Mouse (Mus musculus) gastrocnemius, adult 18-20 months (tissue): Measurements from ENCODE around the gene Gas2l3. TPM values are rescaled to one million over a fixed set of nuclear protein-coding genes. Genes with fewer than 3 reads are reported as not detected.
A peak's percentile ranks its signal among the peaks of the same experiment; 100 is the strongest.

Experiments used
- DNase-seq: peaks from one replicate; pipeline ENCODE4 v3.0.0; 2021; ENCODE audit warnings: low spot score
- long read RNA-seq, 2 experiments: library from polyadenylated mRNA; stranded (forward); transcript quantifications; one replicate each; pipeline ENCODE4 v2.0.0; 2021
- total RNA-seq, 2 experiments: library from RNA; stranded (reverse); gene quantifications; 2 replicates each; pipeline ENCODE4 v1.2.3; 2021

The Gas2l3 gene
- total RNA-seq, result 1 to 10 TPM in 1 of 2 experiments, under 1 TPM in 1; 0.88 to 2.0 TPM
- long read RNA-seq, experiment 1, result 0 reads
- long read RNA-seq, experiment 2, result 0 reads

GRCm38 (mm10) chr10:89443623-89444151 is at the start of gene Gas2l3:
TSS of gene Gas2l3 (minus strand) at chr10:89443967.
- DNase-seq, result peak; percentile 72

DNA sequence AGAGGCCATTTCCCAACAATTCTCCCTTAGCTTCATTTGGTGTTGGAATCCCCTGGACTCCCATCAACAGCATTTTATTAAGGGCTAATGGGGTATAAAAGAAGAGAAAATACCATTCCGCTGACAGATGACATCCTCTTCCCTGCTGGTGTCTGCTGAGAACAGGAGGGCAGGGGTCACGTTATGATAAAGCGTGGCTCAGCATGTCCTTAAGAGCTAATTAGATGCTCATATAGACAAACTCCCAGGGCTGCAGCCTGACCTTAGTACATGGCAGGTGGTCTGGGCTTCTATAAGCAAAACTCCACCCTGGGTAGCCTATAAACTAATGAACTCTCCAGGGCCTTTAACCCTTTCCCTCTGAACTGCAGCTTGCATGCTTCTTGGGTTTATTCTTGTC is 47.6 kb upstream of the Gas2l3 start:
- no peak for DNase-seq

DNA sequence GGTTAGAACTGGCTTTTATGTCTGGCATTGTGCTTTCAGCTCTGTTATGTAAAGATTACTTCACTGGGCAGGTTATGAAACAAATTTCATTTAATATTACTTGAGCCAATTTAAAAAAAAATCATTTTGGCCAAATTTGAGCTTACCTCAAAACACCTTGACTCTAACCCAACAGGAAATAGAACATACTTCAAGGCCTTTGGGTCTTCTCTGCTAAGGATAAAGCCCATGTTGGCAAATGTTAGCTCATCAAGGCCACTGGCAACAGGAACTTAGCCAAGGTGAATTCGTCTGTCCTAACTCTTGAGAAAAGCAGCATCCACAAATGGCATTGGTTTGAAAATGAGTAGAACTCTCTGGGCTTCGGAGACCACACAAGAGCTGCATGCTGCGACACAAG is 46.5 kb upstream of the Gas2l3 start:
- no peak for DNase-seq

- DNase-seq, result no peak
Observed at GRCm38 (mm10) chr10:89489459-89489858, 45.7 kb upstream of the Gas2l3 start.

DNA sequence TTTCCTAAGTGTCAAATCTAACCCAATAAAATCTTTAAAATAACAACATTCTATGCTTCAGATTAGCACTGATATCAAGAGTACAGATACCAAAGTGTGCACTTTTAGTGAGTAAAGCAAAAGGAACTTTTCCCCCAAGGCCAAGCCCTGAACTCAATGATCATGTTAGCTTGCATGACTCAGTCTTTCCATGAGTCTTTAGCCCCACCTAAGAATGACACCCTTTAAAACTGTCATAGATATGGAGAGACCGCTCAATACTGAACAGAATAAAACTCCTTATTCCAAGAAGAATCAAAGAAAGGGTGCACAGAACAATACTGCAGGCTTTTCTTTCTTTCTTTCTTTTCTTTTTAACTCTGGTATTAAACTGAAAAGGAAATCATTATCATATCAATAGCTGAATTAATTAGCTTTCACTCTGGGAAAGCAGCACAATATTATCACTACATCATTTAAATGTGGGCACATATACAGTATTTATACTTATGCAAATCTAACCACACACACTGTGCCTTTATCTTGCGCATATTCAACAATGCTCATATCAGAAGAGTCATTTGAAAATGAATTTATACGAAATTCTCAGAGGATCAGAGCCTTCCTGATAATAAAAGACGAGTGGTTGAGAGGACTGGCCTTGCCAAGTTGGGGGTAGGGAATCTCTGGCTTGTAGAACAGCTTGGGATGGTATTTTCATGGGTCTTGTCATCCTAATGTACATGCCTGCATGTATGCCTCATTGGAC is 43.4 kb upstream of the Gas2l3 start:
- no peak for DNase-seq

- no peak for DNase-seq
Observed at GRCm38 (mm10) chr10:89484907-89485306, 41.1 kb upstream of the Gas2l3 start.

DNA sequence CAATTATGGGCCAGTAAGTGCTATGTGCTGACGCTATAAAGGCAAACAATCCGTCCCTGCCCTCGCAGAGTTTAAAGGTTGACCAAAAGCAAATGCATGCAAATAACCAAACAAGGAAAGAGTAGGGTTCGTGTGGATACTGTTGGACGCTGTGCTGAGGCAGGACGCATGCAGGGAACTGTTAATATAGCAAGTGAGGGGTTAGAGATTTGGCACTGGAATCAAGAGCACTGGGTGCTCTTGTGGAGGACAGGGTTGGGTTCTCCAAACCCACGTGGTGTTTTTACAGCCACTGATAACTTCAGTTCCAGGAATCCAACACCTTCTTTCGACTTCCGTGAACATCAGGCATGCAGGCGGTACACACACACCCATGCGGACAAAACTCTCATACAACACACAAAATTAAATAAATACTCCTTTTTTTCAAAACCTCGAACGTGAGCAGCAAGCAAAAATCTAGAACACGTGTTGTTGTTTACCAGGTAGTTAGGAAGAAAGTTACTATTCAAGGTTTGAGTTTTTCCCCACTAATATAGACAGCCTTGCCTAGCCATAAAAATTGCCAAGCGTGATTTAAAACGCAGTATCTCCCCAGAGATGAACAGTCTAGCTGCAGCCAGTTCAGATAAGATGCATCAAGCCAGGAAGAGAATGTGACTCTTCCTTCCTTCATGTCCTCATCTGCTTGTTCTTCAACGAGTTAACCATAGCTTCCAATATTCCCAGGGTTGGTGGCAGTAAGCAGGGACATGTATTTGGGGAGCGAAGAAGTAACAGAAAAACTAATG is 40.2 kb upstream of the Gas2l3 start:
- no peak for DNase-seq

GRCm38 (mm10) chr10:89483113-89483512 is 39.3 kb upstream of the Gas2l3 start:
- DNase-seq, result no peak

GRCm38 (mm10) chr10:89482142-89482681 is 38.4 kb upstream of the Gas2l3 start:
- no peak for DNase-seq

DNA sequence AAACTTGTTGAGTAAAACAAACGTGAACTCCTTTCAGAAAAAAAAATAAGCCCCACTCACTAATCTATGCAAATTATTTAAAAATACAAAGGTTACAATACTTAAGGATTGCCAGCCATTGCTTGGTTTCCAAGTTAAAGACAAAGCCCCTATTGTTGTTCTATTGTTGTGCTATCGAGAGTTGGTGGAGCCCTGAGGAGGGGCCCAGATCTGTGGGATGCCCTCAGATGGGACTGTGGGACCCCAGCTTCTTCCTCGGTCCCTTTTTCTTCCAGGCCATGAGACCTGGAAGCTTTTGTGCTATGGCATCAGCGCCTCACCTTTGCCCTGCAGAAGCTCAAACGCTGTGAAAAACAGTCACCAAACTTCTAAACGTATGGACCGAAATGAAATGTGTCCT is 37.9 kb upstream of the Gas2l3 start:
- no peak for DNase-seq

DNA sequence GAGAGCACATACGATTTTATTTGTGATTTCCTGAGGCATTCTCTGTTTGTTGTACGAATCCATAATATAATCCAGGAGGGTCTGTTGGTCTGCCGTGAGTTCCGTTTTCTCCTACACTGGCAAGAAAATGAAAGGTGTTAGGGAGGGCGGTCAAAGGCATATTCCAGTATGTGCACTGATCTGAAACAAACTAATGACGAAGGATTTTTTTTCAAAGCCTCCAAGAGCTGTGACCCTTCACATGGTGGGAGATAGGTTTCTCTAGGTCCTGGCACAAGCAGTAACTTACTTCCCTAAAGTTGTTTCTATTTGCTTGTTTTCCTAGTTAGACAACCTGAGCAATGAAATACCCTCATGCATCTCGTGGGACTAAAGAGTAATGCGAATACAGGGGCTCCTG is 35.0 kb upstream of the Gas2l3 start:
- no peak for DNase-seq

DNA sequence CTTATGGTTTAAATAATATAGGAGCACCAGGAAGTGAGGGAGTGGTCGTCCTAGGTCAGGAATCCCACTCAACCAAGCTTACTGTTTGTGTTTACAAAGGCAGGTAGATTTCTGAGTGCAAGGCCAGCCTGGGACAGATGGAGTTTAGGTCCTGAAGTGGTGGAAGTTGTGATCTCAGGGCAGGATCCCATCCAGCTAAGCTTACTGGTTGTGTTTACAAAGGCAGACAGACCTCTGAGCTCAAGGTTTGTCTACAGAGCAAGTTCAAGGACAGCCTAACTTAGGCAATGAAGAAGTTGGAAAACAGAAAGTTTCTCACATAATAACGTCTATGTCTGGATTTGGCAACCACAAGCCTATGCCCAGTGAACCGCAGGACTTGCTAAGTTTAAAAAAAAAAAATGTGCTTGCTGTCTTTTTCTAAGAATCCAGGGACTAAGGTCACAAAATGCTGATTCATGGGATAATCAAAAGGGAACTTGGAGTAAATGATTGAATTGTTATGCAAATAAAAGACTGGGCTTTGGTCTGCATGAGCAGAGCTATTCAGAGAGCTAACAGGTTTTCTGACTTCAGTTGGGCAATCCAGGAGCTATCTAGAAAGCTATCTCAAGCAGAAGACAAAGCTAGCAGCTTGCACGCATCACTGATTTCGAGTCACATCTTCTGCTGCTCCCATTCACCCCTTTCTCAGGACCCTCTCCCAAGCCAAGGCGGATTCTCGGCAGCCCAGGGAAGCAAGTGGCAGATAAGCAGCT is 27.0 kb upstream of the Gas2l3 start:
- DNase-seq, result no peak

GRCm38 (mm10) chr10:89464760-89465405 is 21.1 kb upstream of the Gas2l3 start:
- DNase-seq, result no peak

- no peak for DNase-seq
Observed at GRCm38 (mm10) chr10:89462890-89463289, 19.1 kb upstream of the Gas2l3 start.

DNA sequence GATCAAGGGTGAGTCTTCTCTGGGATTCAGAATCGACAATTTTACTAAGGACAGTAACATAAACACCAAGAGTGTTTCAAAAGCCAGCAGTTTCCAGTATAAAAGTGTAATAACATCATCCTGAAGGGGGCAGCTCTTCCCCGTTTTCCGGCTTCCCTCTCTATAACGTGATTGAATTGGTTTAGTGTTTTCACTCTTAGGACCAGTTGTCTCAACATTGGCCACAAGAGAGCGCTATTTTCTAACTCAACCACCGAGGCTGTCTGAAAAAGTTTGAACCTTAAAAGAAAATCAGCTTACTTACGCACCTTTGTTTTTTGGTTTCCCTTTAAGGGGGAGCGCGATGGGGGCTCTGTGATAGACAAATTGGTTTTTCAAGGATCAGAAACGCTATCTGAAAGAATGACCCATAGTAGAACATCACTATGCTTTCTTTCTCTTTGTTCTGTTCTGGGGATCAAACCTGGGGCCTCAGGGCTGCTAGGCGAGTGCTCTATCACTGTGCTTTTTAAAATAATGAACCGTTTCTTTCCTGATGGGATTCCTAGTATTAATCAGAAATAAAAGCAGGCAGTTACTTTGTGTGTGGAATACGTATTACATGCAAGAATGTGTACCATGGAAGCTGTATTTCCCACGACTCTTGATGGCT is 18.2 kb upstream of the Gas2l3 start:
- DNase-seq, result peak; percentile 81

- no peak for DNase-seq
Observed at GRCm38 (mm10) chr10:89460972-89461371, 17.2 kb upstream of the Gas2l3 start.

- no peak for DNase-seq
Observed at GRCm38 (mm10) chr10:89458770-89459169, 15.0 kb upstream of the Gas2l3 start.

DNA sequence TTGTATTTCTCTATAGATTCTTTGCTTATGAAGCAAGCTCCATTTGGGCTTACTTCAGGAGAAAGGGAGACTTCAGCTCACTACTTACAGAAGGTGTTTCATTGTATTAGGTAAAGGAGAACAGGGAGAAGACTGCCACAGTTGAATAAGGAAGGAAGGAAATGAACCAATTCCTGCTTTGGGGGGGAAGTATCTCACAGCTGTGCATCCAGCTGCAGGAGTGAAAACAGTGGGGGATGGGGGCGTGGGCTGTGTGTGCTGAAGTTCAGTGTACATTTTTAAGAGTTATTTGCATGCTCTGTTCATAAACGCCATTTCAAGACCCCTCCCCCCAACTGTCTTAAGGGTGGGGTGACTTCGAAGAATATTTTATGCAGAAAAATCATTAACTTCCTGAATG is 10.0 kb upstream of the Gas2l3 start:
- no peak for DNase-seq

GRCm38 (mm10) chr10:89453068-89453641 is 9.4 kb upstream of the Gas2l3 start:
- no peak for DNase-seq

DNA sequence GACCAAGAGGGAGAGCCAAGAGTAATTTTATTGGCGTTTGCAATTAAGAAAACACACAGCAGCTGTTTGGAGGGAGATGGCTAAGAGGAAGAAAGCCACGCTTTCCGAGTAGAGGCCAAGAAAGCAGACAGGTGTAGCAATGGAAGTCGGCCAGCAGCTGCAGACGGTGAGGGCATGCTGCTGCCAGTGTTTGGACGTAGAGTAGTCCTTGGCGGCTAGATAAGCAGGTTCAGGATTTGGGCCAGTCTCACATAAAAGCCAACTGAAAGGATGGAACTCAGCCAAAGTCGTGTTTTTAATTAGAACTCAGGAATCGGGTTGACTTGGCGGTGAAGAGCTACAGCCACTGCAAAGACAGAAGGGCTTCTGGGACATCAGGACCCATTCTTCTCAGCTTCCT is 6.6 kb upstream of the Gas2l3 start:
- DNase-seq, result no peak
